Mouse (Mus musculus): Measurements from ENCODE around the gene Ube2e1.

DNA sequence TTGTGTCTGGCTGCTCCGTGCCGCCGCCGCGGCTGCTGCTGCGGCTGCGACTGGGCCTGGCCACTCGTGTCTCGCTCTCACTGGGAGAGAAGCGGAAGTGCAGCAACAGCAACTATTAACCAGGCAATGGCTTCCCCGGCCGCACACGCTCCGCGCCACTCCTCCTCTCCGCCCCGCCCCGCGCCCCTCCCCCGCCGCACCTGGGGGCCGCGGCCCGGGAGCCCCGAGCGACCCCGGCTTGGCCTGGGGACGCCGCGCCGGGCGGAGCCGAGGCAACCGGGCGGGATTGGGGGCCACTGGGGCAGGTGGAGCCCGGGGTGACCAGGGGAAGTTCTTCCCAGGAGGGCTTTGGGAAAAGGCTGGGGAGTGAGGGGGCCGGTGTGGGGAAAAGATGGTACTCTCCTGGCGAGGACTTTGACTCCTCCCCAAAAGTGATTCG, at the start of gene Ube2e1:
- TF ChIP-seq CTCF (IDR thresholded peaks at IDR 0.05), result no peak
- TF ChIP-seq EP300 (IDR thresholded peaks at IDR 0.05), result no peak
